Mouse (Mus musculus) hindbrain, embryonic 12.5 days (tissue): Measurements from ENCODE around the gene Kpnb1. TPM values are rescaled to one million over a fixed set of nuclear protein-coding genes. Genes with fewer than 3 reads are reported as not detected.

Experiments
- ATAC-seq: fragments of 200-750 bp; cut with Nextera tagmentation; 2 replicates; pipeline ENCODE4 v1.8.0; 2017; ENCODE audit warnings: moderate TSS enrichment; ENCODE audit not compliant: low FRiP score
- H3K27ac ChIP-seq: fragments of 300-500 bp; sonication (generic); 2 replicates; pipeline ENCODE4 v1.5.1; 2016; ENCODE audit warnings: mild to moderate bottlenecking
- H3K27me3 ChIP-seq: fragments of 300-500 bp; sonication (generic); 2 replicates; pipeline ENCODE4 v1.6.1; 2016; ENCODE audit warnings: mild to moderate bottlenecking
- H3K36me3 ChIP-seq: fragments of 300-500 bp; sonication (generic); 2 replicates; pipeline ENCODE4 v1.6.1; 2016; ENCODE audit warnings: mild to moderate bottlenecking
- H3K4me1 ChIP-seq: fragments of 300-500 bp; sonication (generic); 2 replicates; pipeline ENCODE4 v1.6.1; 2016
- H3K4me2 ChIP-seq: fragments of 300-500 bp; sonication (generic); replicated peaks from 2 replicates; pipeline ENCODE4 v1.6.1; 2016; ENCODE audit warnings: mild to moderate bottlenecking
- H3K4me3 ChIP-seq: fragments of 300-500 bp; sonication (generic); 2 replicates; pipeline ENCODE4 v1.5.1; 2016; ENCODE audit warnings: mild to moderate bottlenecking
- H3K9ac ChIP-seq: fragments of 300-500 bp; sonication (generic); 2 replicates; pipeline ENCODE4 v1.6.1; 2016; ENCODE audit warnings: mild to moderate bottlenecking, moderate library complexity
- H3K9me3 ChIP-seq: fragments of 300-500 bp; sonication (generic); replicated peaks from 2 replicates; pipeline ENCODE4 v1.6.1; 2016; ENCODE audit warnings: mild to moderate bottlenecking
- WGBS: fragments of 180-500 bp; shearing (Covaris S2); methylation state at CpG from one replicate; pipeline ENCODE4 v1.1.7; 2016; 5-methylcytosine and 5-hydroxymethylcytosine counted together
- microRNA-seq: library from miRNA; unstranded; fragments of <30 nt; microRNA quantifications from one replicate; pipeline ENCODE4, GENCODE M21; 2017
- polyA plus RNA-seq: library from polyadenylated mRNA; unstranded; fragments of >200 nt; fragmentation: Nextera tagmentation; extraction: Ambion mirVana; gene quantifications from 2 replicates; pipeline ENCODE4 v1.2.1, GENCODE M21; 2016

Gene Kpnb1
- polyA plus RNA-seq, 1 experiment from 2014 or later: 57.8 TPM

DNA sequence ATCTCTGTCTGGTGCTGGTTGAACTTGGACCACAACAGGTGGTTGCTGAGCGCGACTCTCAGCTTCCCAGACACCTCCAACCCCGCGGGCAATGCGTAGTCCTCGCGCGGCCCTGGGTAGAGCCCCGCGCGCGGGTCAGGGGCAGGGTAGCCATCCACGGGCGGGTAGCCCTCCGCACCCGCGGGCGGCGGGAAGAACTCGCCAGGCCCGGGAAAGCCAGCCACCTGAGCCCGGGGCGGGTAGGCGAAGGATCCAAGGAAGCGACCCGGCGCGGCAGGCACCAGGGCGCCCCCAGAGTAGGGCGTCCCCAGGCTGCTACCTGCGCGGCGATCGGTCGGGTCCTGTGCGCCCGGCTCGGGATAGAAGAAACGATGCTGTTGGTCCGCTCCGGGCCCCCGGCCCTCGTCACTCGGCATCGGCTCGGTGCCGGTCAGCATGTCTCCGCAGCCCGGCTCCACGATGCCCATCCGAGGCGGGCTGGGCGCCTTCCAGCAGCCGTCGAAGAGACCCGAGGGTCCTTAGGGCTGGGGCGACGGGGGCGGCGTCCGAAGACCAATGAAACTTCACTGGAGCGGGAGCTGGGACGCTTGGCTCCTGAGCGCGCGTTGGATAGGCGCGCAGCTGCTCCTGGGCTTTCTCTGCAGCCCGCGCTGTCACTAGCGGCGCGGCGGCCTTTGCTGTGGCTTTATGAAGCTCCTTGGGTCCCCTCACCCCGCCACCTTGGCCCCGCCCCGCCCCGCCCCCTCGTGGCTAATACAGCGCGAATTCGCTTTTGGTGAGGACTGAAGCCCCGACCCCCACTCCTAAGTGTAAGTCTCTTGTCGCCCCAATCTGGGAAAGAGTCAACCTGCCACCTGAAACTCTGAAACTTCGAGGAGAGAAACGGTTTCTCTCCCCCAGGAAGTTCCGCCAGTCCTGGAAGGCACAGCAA, 72.7 kb downstream of the Kpnb1 start, which contains the start of gene Tbx21:
Gene Tbx21, minus strand, starts transcription at position 661 of the 931 bp plus-strand sequence.
- Histone ChIP-seq H3K9me3 (no peaks in the 10 kb centered on the region), H3K27ac (no peak within 1 kb of the TSS), H3K36me3 (no peaks in the 10 kb centered on the region), H3K4me1 (peaks cover 19% of the 10 kb centered on the region), H3K27me3 (peaks cover 76% of the 10 kb centered on the region), H3K9ac (peak within 1 kb of the TSS; percentile 39; the same call in 1 of the 2 replicates), H3K4me3 (peak within 1 kb of the TSS; percentile 40), H3K4me2 (peak within 1 kb of the TSS; percentile 69)
- ATAC-seq: no peak
- WGBS: under 1% methylated on average over 87 of the region's 87 CpGs

DNA sequence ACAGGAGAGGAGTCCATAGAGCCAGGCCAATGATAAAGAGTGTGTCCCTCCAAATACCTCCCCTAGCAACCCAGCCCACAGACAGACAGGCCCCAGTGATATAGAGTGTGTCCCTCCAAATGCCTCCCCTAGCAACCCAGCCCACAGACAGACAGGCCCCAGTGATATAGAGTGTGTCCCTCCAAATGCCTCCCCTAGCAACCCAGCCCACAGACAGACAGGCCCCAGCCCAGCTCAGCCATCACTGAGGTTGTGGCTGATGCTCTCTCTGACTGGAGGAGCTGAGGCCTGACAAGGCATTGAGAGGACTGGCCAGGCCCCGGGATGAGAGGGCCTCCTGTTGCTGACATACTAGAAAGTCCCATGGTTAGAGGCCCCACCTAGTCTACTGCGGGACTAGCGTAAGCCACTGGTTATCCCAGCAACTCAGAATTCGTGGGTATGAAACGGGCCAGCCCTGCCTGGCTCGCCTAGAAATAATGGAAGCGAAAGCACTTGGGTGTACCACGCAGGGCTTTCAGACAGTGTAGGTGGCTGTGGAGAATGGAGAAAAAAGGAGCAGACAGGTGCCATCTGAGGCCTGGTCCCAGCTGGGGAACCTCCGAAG, 75.1 kb downstream of the Kpnb1 start:
- Histone ChIP-seq H3K4me2 (no peak overlapping the region), H3K4me1 (peaks cover 19% of the 10 kb centered on the region), H3K36me3 (no peaks in the 10 kb centered on the region), H3K9me3 (no peaks in the 10 kb centered on the region), H3K9ac (no peak overlapping the region), H3K27ac (no peak overlapping the region), H3K27me3 (peaks cover 56% of the 10 kb centered on the region), H3K4me3 (no peak overlapping the region)
- 77% methylated on average over 9 of the region's 9 CpGs for WGBS
- no peak for ATAC-seq

Small RNAs within 50 kb of the gene (microRNA-seq; reads per million reads assigned to microRNA genes)
- not detected for gene Mir7235

Other genes with a start within 250 kb of the Kpnb1 start
- gene Pnpo, start 243.9 kb downstream of the Kpnb1 start, polyA plus RNA-seq: 21.5 and 22.5 TPM in 2 replicates
- gene Sp2, start 204.9 kb downstream of the Kpnb1 start, polyA plus RNA-seq: 19.0 and 20.8 TPM in 2 replicates
- gene Sp6, start 174.5 kb downstream of the Kpnb1 start, polyA plus RNA-seq: 0.26 and 0.46 TPM in 2 replicates
- 21.2 and 23.9 TPM in 2 replicates for gene Scrn2, start 157.9 kb downstream of the Kpnb1 start, polyA plus RNA-seq
- gene Lrrc46, start 146.5 kb downstream of the Kpnb1 start, polyA plus RNA-seq: 4.8 and 5.1 TPM in 2 replicates
- gene Mrpl10, start 146.3 kb downstream of the Kpnb1 start, polyA plus RNA-seq: 64.8 and 70.1 TPM in 2 replicates
- 9.1 and 11.9 TPM in 2 replicates for gene Osbpl7, start 137.3 kb downstream of the Kpnb1 start, polyA plus RNA-seq
- 0.10 TPM in 1 of 2 replicates, not detected in the other for gene Tbx21, start 72.5 kb downstream of the Kpnb1 start, polyA plus RNA-seq
- gene Tbkbp1, start 36.4 kb downstream of the Kpnb1 start, polyA plus RNA-seq: 10.1 and 10.5 TPM in 2 replicates
- 119 and 133 TPM in 2 replicates for gene Npepps, start 92.8 kb upstream of the Kpnb1 start, polyA plus RNA-seq
- gene Mrpl45, start 127.8 kb upstream of the Kpnb1 start, polyA plus RNA-seq: 44.9 and 45.6 TPM in 2 replicates
- gene Gpr179, start 164.2 kb upstream of the Kpnb1 start, polyA plus RNA-seq: 0.17 and 0.22 TPM in 2 replicates
- 7.0 and 9.1 TPM in 2 replicates for gene Socs7, start 174.7 kb upstream of the Kpnb1 start, polyA plus RNA-seq
- gene Arhgap23, start 227.7 kb upstream of the Kpnb1 start, polyA plus RNA-seq: 9.3 and 10.0 TPM in 2 replicates